In genomic region chr5:122639517-122639916, GRCm38 (mm10) we compare ENCODE assay signal across 22 mouse cellular contexts. TPM values are rescaled to one million over a fixed set of nuclear protein-coding genes. Genes with fewer than 3 reads are reported as not detected.
DNase-seq lines count a peak whose midpoint lies in the region; ATAC-seq lines count a peak whose summit lies in the region.
"Had no signal": no experiment of that assay in that cellular context is flagged by ENCODE, and none has a peak within 500 bp of the region (broad histone marks: within the 10 kb centered on the region; RNA-seq: fewer than 3 reads in every experiment).

No protein-coding gene starts in this region.

- DNase-seq in layer of hippocampus, adult 9-11 months = peak; percentile 43
- no peak for DNase-seq in layer of hippocampus, postnatal 14 days (ENCODE audit: low spot score in 2 of 2)
- DNase-seq in cerebellum, postnatal 4 days (ENCODE audit: low spot score in 2 of 2) = no peak
- no peak for DNase-seq in adrenal gland, postnatal 36 days
- DNase-seq: adrenal gland, adult 2 months; adrenal gland, postnatal 14 days; cerebellum, adult 11-12 months; cerebellum, adult 8-10 months; cerebellum, postnatal 10 days; cerebellum, postnatal 36 days; forebrain, postnatal 0 days; gastrocnemius, postnatal 25 days; heart, adult 18-20 months; heart, postnatal 14 days; heart, postnatal 4 days; kidney, adult 11 months had no signal

- peak; percentile 62 for ATAC-seq in common myeloid progenitor, adult 5-6 weeks (replicated peaks; ENCODE audit: low read depth, poor library complexity, severe bottlenecking)
- peak; percentile 46 for ATAC-seq in megakaryocyte progenitor cell, adult 5-6 weeks (replicated peaks; ENCODE audit: poor library complexity)
- ATAC-seq: CD4-positive, CD25-positive, alpha-beta regulatory T cell, adult 4 months; forebrain, embryonic 14.5 days; forebrain, postnatal 0 days; hindbrain, embryonic 16.5 days; intestine, embryonic 15.5 days had no signal

RNA-seq across cellular contexts. Expression of gene P2rx7, which starts 4.2 kb away (rescaled TPM):
- total RNA-seq in layer of hippocampus, postnatal 14 days (2021) = 1 to 10 TPM; 7.8 TPM
- 5.2 and 5.3 TPM in 2 replicates for total RNA-seq in common myeloid progenitor, adult 5-6 weeks (2017)
- total RNA-seq in megakaryocyte progenitor cell, adult 5-6 weeks (2015) = 6.1 and 8.3 TPM in 2 replicates
- total RNA-seq in megakaryocyte progenitor cell, adult 5-6 weeks (2017) = 8.5 and 11.6 TPM in 2 replicates
- total RNA-seq in adrenal gland, postnatal 36 days (2021) = 1 to 10 TPM; 2.1 to 2.3 TPM

RNA-seq across cellular contexts. Expression of gene Ift81, which starts 25.2 kb away (rescaled TPM):
- total RNA-seq in layer of hippocampus, postnatal 14 days (2021) = 10 to 100 TPM; 31.0 to 31.1 TPM
- total RNA-seq in common myeloid progenitor, adult 5-6 weeks (2017) = 6.1 and 19.6 TPM in 2 replicates
- 2.7 and 4.5 TPM in 2 replicates for total RNA-seq in megakaryocyte progenitor cell, adult 5-6 weeks (2015)
- 1.8 and 6.0 TPM in 2 replicates for total RNA-seq in megakaryocyte progenitor cell, adult 5-6 weeks (2017)
- 10 to 100 TPM in 1 of 2 experiments, 1 to 10 TPM in 1; 9.7 to 19.0 TPM for total RNA-seq in adrenal gland, postnatal 36 days (2021)
